Mouse (Mus musculus) megakaryocyte, embryonic 14.5 days (primary cell): ENCODE data around the gene Gm49361. TPM values are rescaled to one million over a fixed set of nuclear protein-coding genes. Genes with fewer than 3 reads are reported as not detected.
A peak's percentile ranks its signal among the peaks of the same experiment; 100 is the strongest.

Experiments
- H3K27me3 ChIP-seq: replicated peaks from 2 replicates; pipeline ENCODE3; 2012; ENCODE audit warnings: inconsistent platforms
- H3K36me3 ChIP-seq: replicated peaks from 2 replicates; pipeline ENCODE3; 2012; ENCODE audit warnings: low read length, inconsistent platforms, mixed read lengths
- H3K4me1 ChIP-seq: 2 replicates; pipeline ENCODE4 v1.6.1; 2012; ENCODE audit warnings: inconsistent platforms
- H3K4me3 ChIP-seq: replicated peaks from 2 replicates; pipeline ENCODE3; 2012; ENCODE audit warnings: moderate library complexity, mild to moderate bottlenecking, inconsistent platforms
- H3K9me3 ChIP-seq: 2 replicates; pipeline ENCODE4 v1.6.1; 2012; ENCODE audit warnings: inconsistent platforms
- FLI1 ChIP-seq: IDR thresholded peaks from 2 replicates; pipeline ENCODE4 v1.6.1; 2012; ENCODE audit warnings: low read length, inconsistent platforms, mixed read lengths
- GATA1 ChIP-seq: IDR thresholded peaks from 3 replicates; pipeline ENCODE4 v1.6.1; 2012; ENCODE audit warnings: mixed read lengths, low read length, inconsistent platforms, borderline replicate concordance
- polyA plus RNA-seq: library from polyadenylated mRNA; stranded (reverse); fragments of >175 nt; gene quantifications from 2 replicates; pipeline ENCODE4 v1.2.3, GENCODE M21; 2012; ENCODE audit warnings: low replicate concordance; ENCODE audit not compliant: insufficient read depth

The Gm49361 gene
- polyA plus RNA-seq, 1 experiment = not detected

DNA sequence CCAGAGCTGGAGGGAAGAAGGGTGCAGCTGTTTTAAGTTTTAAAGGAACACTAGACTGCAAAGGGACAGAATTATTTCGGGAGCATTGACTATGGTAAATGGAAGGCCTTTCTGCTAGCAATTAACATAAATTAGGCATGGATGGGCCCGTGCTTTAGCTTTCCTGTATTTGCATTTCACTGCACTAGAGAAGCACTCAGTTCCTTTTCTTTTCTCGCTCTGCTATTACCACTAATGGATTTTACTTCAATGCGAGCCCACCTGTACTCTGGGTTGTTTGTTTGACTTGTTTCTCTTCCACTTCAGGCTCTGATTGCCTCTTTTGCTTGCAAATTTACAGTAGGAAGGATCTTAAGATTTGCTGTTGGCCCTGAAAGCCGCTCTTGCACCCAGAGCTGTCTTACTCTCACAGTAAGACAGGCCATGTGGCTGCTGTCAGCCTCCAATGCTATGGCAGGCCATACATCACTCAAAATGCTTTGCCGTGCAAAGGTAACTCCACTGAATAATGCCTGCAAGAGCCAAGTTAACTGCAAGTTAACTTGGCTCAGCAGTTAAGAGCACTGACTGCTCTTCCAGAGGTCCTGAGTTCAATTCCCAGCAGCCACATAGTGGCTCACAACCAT is 13.1 kb downstream of the Gm49361 start:
- Histone ChIP-seq H3K36me3 (no peaks in the 10 kb centered on the region), H3K27me3 (peaks cover 10% of the 10 kb centered on the region), H3K9me3 (no peaks in the 10 kb centered on the region), H3K4me3 (no peak overlapping the region), H3K4me1 (peaks cover 42% of the 10 kb centered on the region)
- TF ChIP-seq GATA1 = no peak
- no peak for TF ChIP-seq FLI1

- Histone ChIP-seq H3K36me3 (no peaks in the 10 kb centered on the region), H3K9me3 (peaks cover 7% of the 10 kb centered on the region), H3K4me3 (peak overlapping the region; percentile 11), H3K27me3 (peaks cover 3% of the 10 kb centered on the region), H3K4me1 (peaks cover 34% of the 10 kb centered on the region)
- no peak for TF ChIP-seq FLI1
- no peak for TF ChIP-seq GATA1
Measured at GRCm38 (mm10) chr14:57730527-57730926, 15.4 kb downstream of the Gm49361 start.

- TF ChIP-seq FLI1 = no peak
- TF ChIP-seq GATA1 = no peak
- Histone ChIP-seq H3K4me3 (peak overlapping the region; percentile 11), H3K9me3 (peaks cover 7% of the 10 kb centered on the region)
Measured at GRCm38 (mm10) chr14:57729975-57730499, 15.9 kb downstream of the Gm49361 start.

DNA sequence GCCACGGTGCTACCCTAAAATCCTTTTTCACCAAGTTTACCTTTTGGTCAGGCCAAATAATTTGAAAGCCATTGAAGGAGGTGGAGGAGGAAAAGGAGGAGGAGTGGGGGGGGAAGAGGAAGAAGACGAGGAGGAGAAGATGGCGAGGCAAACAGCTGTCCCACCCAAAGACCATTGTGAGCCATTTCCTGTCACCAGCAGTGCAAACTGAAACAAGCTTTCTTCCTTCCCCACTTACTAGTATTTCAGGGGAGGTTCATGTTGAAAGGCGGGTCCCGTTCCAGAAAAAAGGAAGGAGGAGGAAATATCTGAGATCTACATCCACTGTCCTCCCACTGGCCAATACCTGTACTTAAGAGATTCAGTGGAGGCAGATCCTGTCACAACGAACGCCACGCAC is 16.5 kb downstream of the Gm49361 start:
- Histone ChIP-seq H3K9me3 (peaks cover 7% of the 10 kb centered on the region), H3K27me3 (peaks cover 2% of the 10 kb centered on the region), H3K36me3 (no peaks in the 10 kb centered on the region), H3K4me3 (peak overlapping the region; percentile 48), H3K4me1 (peaks cover 39% of the 10 kb centered on the region)
- TF ChIP-seq FLI1 (no peak), GATA1 (no peak)

More at GRCm38 (mm10) chr14:57729975-57730499, 15.9 kb downstream of the Gm49361 start:
- no peaks in the 10 kb centered on the region for H3K36me3 ChIP-seq
- H3K4me1 ChIP-seq = peaks cover 39% of the 10 kb centered on the region
- H3K27me3 ChIP-seq = peaks cover 2% of the 10 kb centered on the region

- peaks cover 39% of the 10 kb centered on the region for H3K4me1 ChIP-seq
- TF ChIP-seq GATA1 (no peak), FLI1 (no peak)
Measured at GRCm38 (mm10) chr14:57726172-57726571, 19.7 kb downstream of the Gm49361 start.

GRCm38 (mm10) chr14:57724473-57724872 is 21.4 kb downstream of the Gm49361 start:
- Histone ChIP-seq H3K36me3 (no peaks in the 10 kb centered on the region), H3K4me1 (peaks cover 24% of the 10 kb centered on the region), H3K4me3 (no peak overlapping the region), H3K9me3 (peaks cover 7% of the 10 kb centered on the region), H3K27me3 (peaks cover 2% of the 10 kb centered on the region)
- TF ChIP-seq FLI1 (no peak), GATA1 (no peak)

More at GRCm38 (mm10) chr14:57726172-57726571, 19.7 kb downstream of the Gm49361 start:
- Histone ChIP-seq H3K9me3 (peaks cover 7% of the 10 kb centered on the region), H3K27me3 (peaks cover 2% of the 10 kb centered on the region), H3K36me3 (no peaks in the 10 kb centered on the region), H3K4me3 (no peak overlapping the region)

DNA sequence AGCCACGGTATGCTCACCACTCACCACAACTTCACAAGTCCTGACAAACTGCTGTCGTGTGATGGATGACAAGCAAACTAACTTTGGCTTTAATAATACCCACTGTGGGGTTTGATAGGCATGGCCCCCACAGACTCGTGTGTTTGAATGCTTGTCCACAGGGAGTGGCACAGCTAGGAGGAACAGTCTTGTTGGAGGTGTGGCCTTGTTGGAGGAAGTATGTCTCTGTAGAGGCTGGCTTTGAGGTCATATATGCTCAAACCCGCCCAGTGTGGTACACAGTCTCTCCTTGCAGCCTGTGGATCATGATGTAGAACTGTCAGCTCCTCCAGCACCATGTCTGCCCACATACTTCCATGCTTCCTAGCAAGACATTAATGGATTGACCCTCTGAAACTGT is 27.7 kb downstream of the Gm49361 start:
- no peaks in the 10 kb centered on the region for H3K27me3 ChIP-seq
- H3K4me1 ChIP-seq = peaks cover 16% of the 10 kb centered on the region
- no peak overlapping the region for H3K4me3 ChIP-seq
- TF ChIP-seq GATA1 (no peak), FLI1 (no peak)
- H3K36me3 ChIP-seq = peaks cover 2% of the 10 kb centered on the region
- no peaks in the 10 kb centered on the region for H3K9me3 ChIP-seq

GRCm38 (mm10) chr14:57716601-57717245 is 29.2 kb downstream of the Gm49361 start:
- H3K4me3 ChIP-seq = no peak overlapping the region
- peaks cover 30% of the 10 kb centered on the region for H3K4me1 ChIP-seq
- peaks cover 2% of the 10 kb centered on the region for H3K36me3 ChIP-seq
- TF ChIP-seq GATA1 (no peak), FLI1 (no peak)
- H3K9me3 ChIP-seq = no peaks in the 10 kb centered on the region
- no peaks in the 10 kb centered on the region for H3K27me3 ChIP-seq

DNA sequence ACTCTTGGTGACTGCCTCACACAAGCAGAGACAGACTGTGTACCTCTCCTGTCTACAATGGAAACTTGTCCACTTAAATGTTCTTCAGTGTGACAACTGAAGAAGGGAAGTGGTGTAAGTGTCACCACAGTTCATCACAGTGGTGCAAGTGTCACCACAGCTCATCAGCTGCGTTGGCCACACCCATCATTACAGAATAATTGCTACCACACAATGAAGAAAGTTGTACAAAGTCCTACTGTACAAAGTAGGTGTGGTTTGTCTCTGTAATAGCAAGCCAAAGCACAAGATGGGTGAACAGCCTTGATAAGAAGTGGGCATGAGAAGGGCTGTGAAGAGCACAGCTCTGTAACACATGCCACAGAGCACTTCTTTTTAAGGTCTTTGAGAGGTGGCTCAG is 33.0 kb downstream of the Gm49361 start:
- no peaks in the 10 kb centered on the region for H3K36me3 ChIP-seq
- no peaks in the 10 kb centered on the region for H3K9me3 ChIP-seq
- peak overlapping the region; percentile 19 for H3K4me3 ChIP-seq
- TF ChIP-seq GATA1 (no peak), FLI1 (no peak)
- peaks cover 24% of the 10 kb centered on the region for H3K4me1 ChIP-seq
- H3K27me3 ChIP-seq = peaks cover 4% of the 10 kb centered on the region

DNA sequence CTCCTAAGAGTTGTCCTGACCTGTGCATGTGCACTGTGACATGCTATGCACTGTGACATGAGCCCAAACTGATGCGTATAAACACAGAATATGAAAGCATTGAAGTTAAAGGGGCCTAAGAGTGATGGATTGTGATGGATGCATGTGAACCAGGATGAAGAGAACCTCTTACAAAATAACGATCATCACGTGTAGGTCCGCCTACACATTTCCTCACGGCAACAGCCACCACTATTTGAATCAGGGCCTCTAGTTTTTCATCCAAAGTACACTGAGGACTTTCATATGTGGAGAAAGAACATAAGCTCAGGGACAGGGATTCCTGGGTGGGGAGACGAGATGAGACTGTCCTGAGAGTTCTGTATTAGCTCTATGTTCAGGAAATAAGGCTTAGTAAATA is 34.8 kb downstream of the Gm49361 start:
- TF ChIP-seq FLI1 (no peak), GATA1 (no peak)
- Histone ChIP-seq H3K36me3 (no peaks in the 10 kb centered on the region), H3K4me1 (peaks cover 26% of the 10 kb centered on the region), H3K27me3 (peaks cover 9% of the 10 kb centered on the region), H3K9me3 (no peaks in the 10 kb centered on the region), H3K4me3 (no peak overlapping the region)
